Mouse (Mus musculus): ENCODE data around the gene Rabgap1l. TPM values are rescaled to one million over a fixed set of nuclear protein-coding genes. Genes with fewer than 3 reads are reported as not detected.

The Rabgap1l gene
- polyA plus RNA-seq, 1 experiment = 85.7 TPM

GRCm38 (mm10) chr1:160377337-160378336 is 415.4 kb downstream of the Rabgap1l start:
- H3K27me3 ChIP-seq (replicated peaks) = no peaks in the 10 kb centered on the region
- no peak overlapping the region for H3K4me3 ChIP-seq (replicated peaks)
- TF ChIP-seq FLI1 (IDR thresholded peaks at IDR 0.05; ENCODE audit: low read length) = no peak
- no peak for TF ChIP-seq GATA1 (IDR thresholded peaks at IDR 0.05; ENCODE audit: borderline replicate concordance, low read length)
- peaks cover 7% of the 10 kb centered on the region for H3K36me3 ChIP-seq (replicated peaks; ENCODE audit: low read length)
- H3K9me3 ChIP-seq = no peaks in the 10 kb centered on the region; the same call in 1 of the 2 replicates
- peaks cover 50% of the 10 kb centered on the region for H3K4me1 ChIP-seq

DNA sequence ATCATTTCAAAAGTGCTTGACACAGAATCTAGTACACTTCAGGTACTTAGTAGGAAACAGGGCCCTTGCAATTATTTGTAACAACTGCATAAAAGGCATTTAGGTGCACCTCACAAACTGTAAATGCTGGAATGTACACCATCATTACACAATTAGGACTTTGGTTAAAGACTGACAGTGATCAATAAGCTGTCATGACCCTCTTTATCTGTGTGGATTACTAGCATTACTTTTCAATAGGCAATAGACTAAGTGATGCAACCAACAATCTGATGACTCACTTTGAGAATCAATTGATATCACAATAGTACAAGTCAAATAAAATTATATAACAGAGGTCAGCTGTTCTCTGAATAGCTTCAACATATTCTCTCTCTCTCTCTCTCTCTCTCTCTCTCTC is 418.5 kb downstream of the Rabgap1l start:
- peaks cover 71% of the 10 kb centered on the region for H3K4me1 ChIP-seq
- H3K4me3 ChIP-seq (replicated peaks) = no peak overlapping the region
- TF ChIP-seq GATA1 (IDR thresholded peaks at IDR 0.05; ENCODE audit: borderline replicate concordance, low read length) = no peak
- no peak for TF ChIP-seq FLI1 (IDR thresholded peaks at IDR 0.05; ENCODE audit: low read length)
- H3K9me3 ChIP-seq = no peaks in the 10 kb centered on the region
- no peaks in the 10 kb centered on the region for H3K27me3 ChIP-seq (replicated peaks)
- H3K36me3 ChIP-seq (replicated peaks; ENCODE audit: low read length) = no peaks in the 10 kb centered on the region

DNA sequence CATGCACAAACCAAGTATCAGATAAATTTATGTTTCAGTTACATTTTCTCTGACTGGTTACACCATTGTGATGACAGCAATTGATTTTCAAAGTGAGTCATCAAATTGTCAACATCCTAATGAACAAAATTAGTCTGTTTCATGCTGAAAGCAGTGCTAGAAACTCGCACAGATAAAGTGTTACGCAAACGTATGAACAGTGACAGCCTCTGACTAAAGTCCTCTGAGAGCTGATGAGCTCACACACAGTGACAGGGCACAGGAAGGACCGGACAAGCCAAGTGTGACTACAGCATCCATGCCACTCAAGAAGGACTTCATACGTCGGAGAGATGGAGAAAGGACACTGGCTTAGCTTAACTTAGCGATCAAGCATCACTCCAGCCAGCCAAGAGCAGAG is 419.7 kb downstream of the Rabgap1l start:
- TF ChIP-seq GATA1 (IDR thresholded peaks at IDR 0.05; ENCODE audit: borderline replicate concordance, low read length) (no peak), FLI1 (IDR thresholded peaks at IDR 0.05; ENCODE audit: low read length) (no peak)
- H3K27me3 ChIP-seq (replicated peaks) = no peaks in the 10 kb centered on the region
- no peaks in the 10 kb centered on the region for H3K9me3 ChIP-seq
- no peaks in the 10 kb centered on the region for H3K36me3 ChIP-seq (replicated peaks; ENCODE audit: low read length)
- H3K4me1 ChIP-seq = peaks cover 63% of the 10 kb centered on the region
- no peak overlapping the region for H3K4me3 ChIP-seq (replicated peaks)

DNA sequence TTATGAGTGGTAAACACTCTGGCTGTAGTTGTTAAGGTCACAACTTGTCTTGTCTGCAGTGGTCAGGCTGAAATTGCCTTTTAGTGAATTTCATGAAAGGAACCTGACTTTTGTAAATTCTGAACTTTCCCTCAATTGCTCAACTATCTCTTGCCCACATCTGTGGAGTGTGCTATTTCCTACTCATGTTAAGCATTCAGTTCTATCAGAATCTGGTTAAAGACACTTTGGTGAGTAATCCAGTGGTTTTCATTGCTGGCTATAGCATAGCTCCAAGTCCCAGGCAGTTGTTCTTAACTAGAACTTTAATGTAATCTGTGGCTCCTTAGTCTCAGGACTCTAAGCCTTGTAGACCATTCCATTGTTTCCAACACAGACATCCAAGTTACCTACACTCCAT is 421.3 kb downstream of the Rabgap1l start:
- H3K27me3 ChIP-seq (replicated peaks) = no peaks in the 10 kb centered on the region
- peaks cover 47% of the 10 kb centered on the region for H3K4me1 ChIP-seq
- no peaks in the 10 kb centered on the region for H3K9me3 ChIP-seq
- no peak overlapping the region for H3K4me3 ChIP-seq (replicated peaks)
- TF ChIP-seq FLI1 (IDR thresholded peaks at IDR 0.05; ENCODE audit: low read length) (no peak), GATA1 (IDR thresholded peaks at IDR 0.05; ENCODE audit: borderline replicate concordance, low read length) (no peak)
- no peaks in the 10 kb centered on the region for H3K36me3 ChIP-seq (replicated peaks; ENCODE audit: low read length)

GRCm38 (mm10) chr1:160370552-160370951 is 422.5 kb downstream of the Rabgap1l start:
- no peak for TF ChIP-seq GATA1 (IDR thresholded peaks at IDR 0.05; ENCODE audit: borderline replicate concordance, low read length)
- TF ChIP-seq FLI1 (IDR thresholded peaks at IDR 0.05; ENCODE audit: low read length) = no peak
- H3K27me3 ChIP-seq (replicated peaks) = no peaks in the 10 kb centered on the region
- no peak overlapping the region for H3K4me3 ChIP-seq (replicated peaks)
- H3K9me3 ChIP-seq = no peaks in the 10 kb centered on the region
- H3K36me3 ChIP-seq (replicated peaks; ENCODE audit: low read length) = no peaks in the 10 kb centered on the region
- peaks cover 42% of the 10 kb centered on the region for H3K4me1 ChIP-seq

DNA sequence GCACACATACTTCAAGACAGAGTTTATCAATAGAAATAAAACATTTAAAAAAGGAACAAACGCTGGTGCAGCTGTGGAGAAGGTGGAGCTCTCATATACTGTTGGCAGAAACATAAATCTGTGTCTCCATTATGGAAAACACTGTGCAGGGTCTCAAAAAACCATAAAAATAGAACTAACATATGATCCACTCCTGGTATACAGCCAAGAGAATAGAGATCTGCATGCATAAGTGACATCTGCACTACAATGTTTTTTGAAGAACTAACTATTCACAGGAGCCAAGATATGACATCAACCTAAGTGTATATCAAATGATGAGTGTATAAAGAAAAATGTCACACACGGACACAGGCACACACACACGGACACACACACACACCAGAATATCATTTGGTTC is 426.4 kb downstream of the Rabgap1l start:
- H3K27me3 ChIP-seq (replicated peaks) = no peaks in the 10 kb centered on the region
- peaks cover 14% of the 10 kb centered on the region for H3K4me1 ChIP-seq
- no peak overlapping the region for H3K4me3 ChIP-seq (replicated peaks)
- no peaks in the 10 kb centered on the region for H3K9me3 ChIP-seq
- no peak for TF ChIP-seq GATA1 (IDR thresholded peaks at IDR 0.05; ENCODE audit: borderline replicate concordance, low read length)
- H3K36me3 ChIP-seq (replicated peaks; ENCODE audit: low read length) = peaks cover 2% of the 10 kb centered on the region

DNA sequence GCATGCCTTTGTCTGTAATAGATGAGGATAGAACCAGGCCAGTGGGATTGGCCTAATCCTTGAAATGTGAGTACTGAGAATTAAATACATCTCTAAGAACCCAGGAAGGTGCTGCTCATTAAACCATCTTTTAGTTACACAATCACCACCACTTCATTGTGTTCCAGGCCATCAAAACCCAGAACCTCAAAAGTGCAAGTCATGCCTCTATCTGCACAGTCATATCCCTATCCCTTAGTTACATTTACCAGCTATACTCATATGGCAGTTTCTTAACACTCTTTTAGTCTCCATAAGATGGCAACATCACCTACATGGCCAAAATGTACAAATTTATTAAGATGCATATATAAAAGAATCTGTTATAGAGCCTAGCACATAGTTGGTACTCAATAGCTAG is 435.7 kb downstream of the Rabgap1l start:
- H3K9me3 ChIP-seq = no peaks in the 10 kb centered on the region
- H3K36me3 ChIP-seq (replicated peaks; ENCODE audit: low read length) = no peaks in the 10 kb centered on the region
- H3K4me3 ChIP-seq (replicated peaks) = no peak overlapping the region
- H3K27me3 ChIP-seq (replicated peaks) = no peaks in the 10 kb centered on the region
- peaks cover 27% of the 10 kb centered on the region for H3K4me1 ChIP-seq
- TF ChIP-seq FLI1 (IDR thresholded peaks at IDR 0.05; ENCODE audit: low read length) = no peak
- TF ChIP-seq GATA1 (IDR thresholded peaks at IDR 0.05; ENCODE audit: borderline replicate concordance, low read length) = no peak

GRCm38 (mm10) chr1:160353732-160354455 is 439.1 kb downstream of the Rabgap1l start:
- Histone ChIP-seq H3K36me3 (replicated peaks; ENCODE audit: low read length) (no peaks in the 10 kb centered on the region), H3K4me3 (replicated peaks) (no peak overlapping the region), H3K4me1 (peaks cover 39% of the 10 kb centered on the region), H3K27me3 (replicated peaks) (no peaks in the 10 kb centered on the region), H3K9me3 (no peaks in the 10 kb centered on the region)
- TF ChIP-seq GATA1 (IDR thresholded peaks at IDR 0.05; ENCODE audit: borderline replicate concordance, low read length) (no peak), FLI1 (IDR thresholded peaks at IDR 0.05; ENCODE audit: low read length) (no peak)

- H3K27me3 ChIP-seq (replicated peaks) = no peaks in the 10 kb centered on the region
- H3K4me1 ChIP-seq = peaks cover 37% of the 10 kb centered on the region
- H3K36me3 ChIP-seq (replicated peaks; ENCODE audit: low read length) = no peaks in the 10 kb centered on the region
- no peaks in the 10 kb centered on the region for H3K9me3 ChIP-seq
- H3K4me3 ChIP-seq (replicated peaks) = no peak overlapping the region
- TF ChIP-seq GATA1 (IDR thresholded peaks at IDR 0.05; ENCODE audit: borderline replicate concordance, low read length) (no peak), FLI1 (IDR thresholded peaks at IDR 0.05; ENCODE audit: low read length) (no peak)
Measured at GRCm38 (mm10) chr1:160352309-160352708, 440.7 kb downstream of the Rabgap1l start.

DNA sequence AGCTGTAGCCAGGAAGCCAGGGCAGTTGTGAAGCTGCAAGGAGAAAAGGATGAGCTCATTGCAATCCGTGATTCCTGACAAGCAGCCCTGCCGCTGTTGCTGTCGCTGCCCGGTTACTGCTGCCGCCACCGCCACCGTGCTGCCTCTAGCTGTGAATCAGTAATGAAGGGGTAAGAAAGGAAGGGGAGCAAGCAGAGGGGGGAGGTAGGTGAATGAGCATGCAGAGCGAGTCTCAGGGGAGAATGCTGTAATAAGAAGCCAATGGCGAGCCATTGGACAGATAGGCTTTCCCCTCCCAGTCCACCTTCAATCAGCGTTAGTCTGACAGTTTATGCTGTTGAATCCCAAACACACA is 441.2 kb downstream of the Rabgap1l start:
- Histone ChIP-seq H3K4me1 (peaks cover 33% of the 10 kb centered on the region), H3K4me3 (replicated peaks) (peak overlapping the region; percentile 67), H3K27me3 (replicated peaks) (no peaks in the 10 kb centered on the region), H3K36me3 (replicated peaks; ENCODE audit: low read length) (no peaks in the 10 kb centered on the region), H3K9me3 (no peaks in the 10 kb centered on the region)
- TF ChIP-seq FLI1 (IDR thresholded peaks at IDR 0.05; ENCODE audit: low read length) = no peak
- TF ChIP-seq GATA1 (IDR thresholded peaks at IDR 0.05; ENCODE audit: borderline replicate concordance, low read length) = no peak
